Mouse (Mus musculus): Measurements from ENCODE around the gene Tia1. TPM values are rescaled to one million over a fixed set of nuclear protein-coding genes. Genes with fewer than 3 reads are reported as not detected.
A peak's percentile ranks its signal among the peaks of the same experiment; 100 is the strongest.
"Not testable (repeated sequence)": the region's sequence is repeated elsewhere in the genome, so short reads cannot be mapped to it uniquely, and the experiment has no call there.

Tia1 gene
- polyA plus RNA-seq, 1 experiment from 2014 or later, result 341 TPM

DNA sequence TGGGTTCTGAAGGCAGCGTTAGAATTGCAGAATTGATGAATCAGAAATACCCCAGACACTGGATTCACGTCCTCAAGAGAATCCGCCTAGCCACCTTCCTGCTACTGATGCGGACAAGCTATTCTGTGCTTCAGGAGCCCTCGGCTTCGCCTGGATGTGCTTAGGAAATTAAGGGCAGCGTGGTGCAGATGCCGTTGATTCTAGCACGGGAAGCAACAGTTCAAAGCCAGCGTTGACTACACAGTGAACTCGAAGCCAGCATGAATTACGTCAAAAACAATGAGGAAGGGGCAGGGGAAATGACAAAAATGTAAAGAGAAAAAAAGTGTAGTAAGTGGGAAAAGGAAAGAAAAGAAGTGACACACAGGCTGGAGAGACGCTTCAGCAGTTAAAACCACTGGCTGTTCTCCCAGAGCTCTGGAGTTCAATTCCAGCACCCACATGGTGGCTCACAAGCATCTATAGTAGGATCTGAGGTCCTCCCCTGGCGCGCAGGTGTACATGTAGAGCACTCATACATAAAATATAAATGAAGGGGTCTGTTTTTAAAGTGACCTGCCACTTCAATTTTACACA lies 33.2 kb upstream of the Tia1 start, which contains the start of gene Snrpg:
TSS of gene Snrpg (plus strand) at position 541 of the 576 bp plus-strand sequence.
- Histone ChIP-seq H3K27ac (peak within 1 kb of the TSS; percentile 92), H3K36me3 (replicated peaks) (peaks cover 25% of the 10 kb centered on the region), H3K4me3 (replicated peaks) (peak within 1 kb of the TSS; percentile 91), H3K9me3 (no peaks in the 10 kb centered on the region), H3K4me1 (peaks cover 33% of the 10 kb centered on the region), H3K27me3 (no peaks in the 10 kb centered on the region), H3K4me2 (peak within 1 kb of the TSS; percentile 87), H3K9ac (peak within 1 kb of the TSS; percentile 92)
- WGBS, result 16% methylated on average over 15 of the region's 15 CpGs
- no peak for ATAC-seq (ENCODE audit: low FRiP score)

DNA sequence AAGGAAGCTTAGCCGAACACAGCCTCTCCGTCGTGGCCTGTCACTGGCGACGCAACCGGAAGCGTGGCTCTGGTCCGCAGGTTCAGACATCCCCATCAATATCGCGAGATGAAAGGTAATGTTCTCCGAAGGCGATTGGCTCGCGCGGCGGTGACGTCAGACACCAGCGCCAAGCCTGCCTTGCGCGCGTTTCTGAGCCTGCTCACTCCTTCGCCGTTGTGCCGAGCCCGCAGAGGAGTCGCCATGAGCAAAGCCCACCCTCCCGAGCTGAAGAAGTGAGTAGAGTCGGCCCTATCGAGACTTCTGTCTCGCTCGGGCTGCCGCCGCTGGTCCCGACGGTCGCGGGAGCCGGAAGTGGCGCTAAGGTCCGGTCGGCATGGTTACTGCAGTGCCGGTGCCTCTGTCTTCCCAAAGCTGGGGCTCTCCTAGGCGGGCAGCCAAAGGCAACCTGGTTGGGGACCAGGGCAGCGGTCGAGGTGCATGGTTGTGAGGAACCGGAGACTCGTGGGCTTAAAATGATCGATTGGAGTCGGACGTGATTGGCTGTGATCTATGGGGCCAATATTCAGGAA lies 32.6 kb upstream of the Tia1 start:
- Histone ChIP-seq H3K36me3 (replicated peaks) (peaks cover 30% of the 10 kb centered on the region), H3K4me1 (peaks cover 27% of the 10 kb centered on the region), H3K27ac (peak overlapping the region; percentile 92), H3K27me3 (no peaks in the 10 kb centered on the region), H3K9me3 (no peaks in the 10 kb centered on the region), H3K9ac (peak overlapping the region; percentile 92), H3K4me3 (replicated peaks) (peak overlapping the region; percentile 91), H3K4me2 (peak overlapping the region; percentile 87)
- ATAC-seq (ENCODE audit: low FRiP score), result peak; percentile 96
- WGBS, result under 1% methylated on average over 50 of the region's 50 CpGs

DNA sequence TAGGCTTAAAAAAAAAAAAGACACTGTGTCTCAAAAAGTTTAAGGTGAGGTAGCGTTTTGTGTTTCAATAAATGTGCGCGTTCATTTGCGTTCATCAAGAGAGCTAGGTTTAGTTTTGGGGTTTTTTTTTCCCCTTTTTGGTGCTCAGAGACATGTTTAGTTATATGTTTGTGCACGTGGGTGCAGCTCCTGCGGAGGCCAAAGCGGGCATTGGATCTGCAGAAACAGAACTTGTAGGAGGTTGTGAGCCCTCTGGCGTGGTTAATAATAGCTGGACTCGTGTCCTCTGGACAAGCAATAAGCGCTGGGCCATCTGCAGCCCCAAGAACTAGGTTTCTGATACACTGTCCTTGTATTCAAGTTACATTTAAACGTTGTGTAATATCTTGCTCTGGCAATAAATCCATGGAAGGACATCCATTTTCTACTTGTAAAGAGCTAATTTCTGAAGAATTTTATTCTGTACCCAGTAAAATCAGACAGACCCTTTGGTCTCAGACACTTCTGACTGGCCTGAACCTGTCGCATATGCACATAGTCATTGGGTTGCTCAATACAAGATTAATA lies 32.0 kb upstream of the Tia1 start:
- no peak for ATAC-seq (ENCODE audit: low FRiP score)
- H3K4me2 ChIP-seq, result peak overlapping the region; percentile 87
- peaks cover 36% of the 10 kb centered on the region for H3K36me3 ChIP-seq (replicated peaks)
- no peaks in the 10 kb centered on the region for H3K9me3 ChIP-seq
- peak overlapping the region; percentile 92 for H3K9ac ChIP-seq
- H3K27me3 ChIP-seq, result no peaks in the 10 kb centered on the region
- H3K4me3 ChIP-seq (replicated peaks), result peak overlapping the region; percentile 91
- peaks cover 24% of the 10 kb centered on the region for H3K4me1 ChIP-seq
- 4% methylated on average over 12 of the region's 12 CpGs for WGBS
- H3K27ac ChIP-seq, result peak overlapping the region; percentile 92; the same call in 1 of the 2 replicates

DNA sequence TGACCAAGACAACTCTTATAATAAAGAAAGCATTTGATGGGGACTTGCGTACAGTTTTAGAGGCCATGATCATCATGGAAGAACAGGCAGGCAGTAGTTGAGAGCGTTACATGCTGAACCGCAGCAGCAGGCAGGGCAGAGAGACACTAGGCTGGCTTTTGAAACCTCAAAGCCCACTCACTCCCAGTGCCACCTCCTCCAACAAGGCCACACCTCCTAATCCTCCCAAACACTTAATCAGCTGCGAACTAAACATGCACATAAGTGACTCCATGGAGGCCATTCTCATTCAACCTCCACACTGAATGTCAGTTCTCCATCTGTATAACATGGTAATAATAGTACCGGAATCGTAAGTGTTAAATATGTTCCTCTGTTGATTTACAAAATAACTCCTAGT lies 30.5 kb upstream of the Tia1 start:
- ATAC-seq (ENCODE audit: low FRiP score), result no peak
- Histone ChIP-seq H3K4me1 (peaks cover 24% of the 10 kb centered on the region), H3K4me3 (replicated peaks) (no peak overlapping the region)

DNA sequence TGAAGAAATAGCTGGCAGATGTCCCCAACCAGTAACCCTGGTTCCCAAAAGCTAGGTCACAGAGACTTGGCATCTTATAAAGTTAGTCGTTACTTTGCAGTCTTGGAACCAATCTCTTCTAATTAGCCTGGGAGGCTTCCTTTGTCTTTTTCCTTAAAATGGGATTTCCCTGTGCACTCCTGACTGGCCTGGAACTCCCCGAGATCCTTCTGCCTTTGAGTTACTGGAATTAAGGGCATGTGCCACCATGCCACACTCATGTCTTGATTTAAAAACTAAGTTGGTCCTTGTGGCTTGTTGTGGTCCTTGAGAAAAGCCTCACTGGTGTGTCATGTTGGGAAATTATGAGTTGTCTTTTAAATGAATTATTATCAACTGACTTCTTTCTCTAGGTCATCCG lies 25.7 kb upstream of the Tia1 start:
- H3K27me3 ChIP-seq, result no peaks in the 10 kb centered on the region
- H3K4me1 ChIP-seq, result peaks cover 3% of the 10 kb centered on the region; the same call in 1 of the 2 replicates
- H3K4me2 ChIP-seq, result no peak overlapping the region
- no peak for ATAC-seq (ENCODE audit: low FRiP score)
- no peaks in the 10 kb centered on the region for H3K9me3 ChIP-seq
- peaks cover 51% of the 10 kb centered on the region for H3K36me3 ChIP-seq (replicated peaks)
- no peak overlapping the region for H3K9ac ChIP-seq
- no peak overlapping the region for H3K4me3 ChIP-seq (replicated peaks)
- WGBS, result 87% methylated on average over 3 of the region's 3 CpGs
- no peak overlapping the region for H3K27ac ChIP-seq

More for the DNA sequence above, 30.5 kb upstream of the Tia1 start:
- Histone ChIP-seq H3K36me3 (replicated peaks) (peaks cover 43% of the 10 kb centered on the region), H3K27ac (no peak overlapping the region), H3K9ac (no peak overlapping the region), H3K4me2 (0 out of 2 replicates have a peak overlapping the region, but pooled peaks have one; percentile 87), H3K9me3 (no peaks in the 10 kb centered on the region), H3K27me3 (no peaks in the 10 kb centered on the region)
- WGBS, result 93% methylated on average over 6 of the region's 6 CpGs

DNA sequence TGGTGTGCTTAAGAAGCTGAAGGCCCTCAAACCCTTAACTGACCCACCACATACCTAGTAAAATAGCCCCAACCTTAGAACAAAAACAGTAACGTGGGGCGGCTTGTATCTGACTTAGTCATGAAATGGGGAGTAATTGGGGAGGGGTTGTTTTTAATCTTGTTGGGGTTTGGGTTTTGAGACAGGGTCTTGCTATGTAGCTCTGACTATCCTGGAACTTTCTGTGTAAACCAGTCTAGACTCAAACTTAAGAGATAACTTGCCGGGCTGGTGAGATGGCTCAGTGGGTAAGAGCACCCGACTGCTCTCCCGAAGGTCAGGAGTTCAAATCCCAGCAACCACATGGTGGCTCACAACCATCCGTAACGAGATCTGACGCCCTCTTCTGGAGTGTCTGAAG lies 23.9 kb upstream of the Tia1 start:
- H3K27ac ChIP-seq; H3K4me2 ChIP-seq; H3K9me3 ChIP-seq; H3K27me3 ChIP-seq; H3K9ac ChIP-seq; H3K4me1 ChIP-seq; H3K4me3 ChIP-seq (replicated peaks); ATAC-seq (ENCODE audit: low FRiP score): not testable (repeated sequence)
- WGBS, result 84% methylated on average over 8 of the region's 8 CpGs
- H3K36me3 ChIP-seq (replicated peaks), result peaks cover 46% of the 10 kb centered on the region

DNA sequence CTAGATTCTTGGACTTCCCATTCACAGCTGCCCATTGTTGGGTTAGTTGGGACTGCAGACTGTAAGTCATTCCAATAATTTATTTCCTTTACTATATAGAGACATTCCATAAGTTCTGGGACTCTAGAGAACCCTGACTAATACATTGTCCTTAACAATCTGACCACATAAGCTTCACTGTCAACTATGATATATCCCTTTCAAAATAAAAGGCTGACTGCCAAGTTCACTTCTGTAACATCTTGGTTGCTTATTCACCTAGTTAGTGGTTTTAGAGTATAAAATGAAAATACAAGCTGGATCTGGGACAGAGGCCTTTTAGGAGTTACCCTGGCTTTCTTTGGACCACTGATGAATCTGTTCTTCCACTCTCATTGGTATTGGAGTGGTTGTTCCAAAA lies 21.5 kb upstream of the Tia1 start:
- H3K36me3 ChIP-seq (replicated peaks), result peaks cover 48% of the 10 kb centered on the region

DNA sequence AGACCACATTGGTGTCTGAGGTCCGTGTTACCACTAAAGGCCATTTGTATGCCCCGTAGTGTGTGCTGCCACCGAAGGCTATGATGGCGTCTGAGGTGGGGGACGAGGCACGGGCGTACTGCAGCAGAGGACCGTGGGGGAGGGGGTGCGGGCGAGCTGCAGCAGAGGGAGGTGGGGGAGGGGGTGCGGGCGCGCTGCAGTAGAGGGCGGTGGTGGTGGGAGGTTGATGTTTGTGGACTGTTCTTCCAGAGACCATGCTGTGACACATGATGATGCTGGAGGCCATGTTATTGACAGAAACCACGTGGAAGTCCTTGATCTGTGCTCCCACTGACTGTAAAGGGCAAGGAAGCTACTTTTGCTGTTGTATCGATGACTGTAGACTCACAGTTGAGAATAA lies 20.6 kb upstream of the Tia1 start:
- ATAC-seq (ENCODE audit: low FRiP score), result no peak
- Histone ChIP-seq H3K9ac (no peak overlapping the region), H3K36me3 (replicated peaks) (peaks cover 48% of the 10 kb centered on the region), H3K27ac (no peak overlapping the region), H3K4me3 (replicated peaks) (no peak overlapping the region), H3K9me3 (no peaks in the 10 kb centered on the region), H3K4me2 (no peak overlapping the region), H3K27me3 (no peaks in the 10 kb centered on the region), H3K4me1 (no peaks in the 10 kb centered on the region; the same call in 1 of the 2 replicates)
- WGBS, result 62% methylated on average over 16 of the region's 16 CpGs

More for the DNA sequence above, 21.5 kb upstream of the Tia1 start:
- H3K27me3 ChIP-seq, result no peaks in the 10 kb centered on the region
- no peaks in the 10 kb centered on the region for H3K9me3 ChIP-seq
- no peaks in the 10 kb centered on the region; the same call in 1 of the 2 replicates for H3K4me1 ChIP-seq
- ATAC-seq (ENCODE audit: low FRiP score), result no peak
- H3K4me3 ChIP-seq (replicated peaks), result no peak overlapping the region
- no peak overlapping the region for H3K4me2 ChIP-seq
- no peak overlapping the region for H3K27ac ChIP-seq
- no peak overlapping the region for H3K9ac ChIP-seq

DNA sequence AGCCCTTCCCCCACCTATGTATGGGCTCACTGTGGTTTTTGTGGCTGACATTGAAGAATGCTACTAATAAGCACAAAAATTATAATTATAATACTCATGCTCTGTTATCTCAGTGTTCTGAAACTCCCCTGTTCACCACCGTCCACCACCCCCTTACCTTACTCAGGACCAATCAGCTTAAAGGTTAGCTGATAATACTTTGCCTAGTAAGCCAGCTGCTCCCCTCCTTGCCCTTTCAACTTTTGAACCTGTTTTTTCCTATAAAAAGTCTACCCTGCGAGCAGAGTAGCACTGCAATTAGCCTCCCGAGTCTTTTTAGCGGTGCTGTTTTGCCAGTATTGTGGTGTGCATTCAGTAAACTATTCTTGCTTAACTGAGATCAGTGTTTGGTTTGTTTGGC lies 19.3 kb upstream of the Tia1 start:
- 71% methylated on average over 4 of the region's 4 CpGs for WGBS
- Histone ChIP-seq H3K9me3 (no peaks in the 10 kb centered on the region), H3K9ac (no peak overlapping the region), H3K27me3 (no peaks in the 10 kb centered on the region), H3K4me2 (no peak overlapping the region), H3K4me3 (replicated peaks) (no peak overlapping the region), H3K27ac (no peak overlapping the region), H3K4me1 (no peaks in the 10 kb centered on the region; the same call in 1 of the 2 replicates), H3K36me3 (replicated peaks) (peaks cover 48% of the 10 kb centered on the region)
- ATAC-seq (ENCODE audit: low FRiP score), result no peak

DNA sequence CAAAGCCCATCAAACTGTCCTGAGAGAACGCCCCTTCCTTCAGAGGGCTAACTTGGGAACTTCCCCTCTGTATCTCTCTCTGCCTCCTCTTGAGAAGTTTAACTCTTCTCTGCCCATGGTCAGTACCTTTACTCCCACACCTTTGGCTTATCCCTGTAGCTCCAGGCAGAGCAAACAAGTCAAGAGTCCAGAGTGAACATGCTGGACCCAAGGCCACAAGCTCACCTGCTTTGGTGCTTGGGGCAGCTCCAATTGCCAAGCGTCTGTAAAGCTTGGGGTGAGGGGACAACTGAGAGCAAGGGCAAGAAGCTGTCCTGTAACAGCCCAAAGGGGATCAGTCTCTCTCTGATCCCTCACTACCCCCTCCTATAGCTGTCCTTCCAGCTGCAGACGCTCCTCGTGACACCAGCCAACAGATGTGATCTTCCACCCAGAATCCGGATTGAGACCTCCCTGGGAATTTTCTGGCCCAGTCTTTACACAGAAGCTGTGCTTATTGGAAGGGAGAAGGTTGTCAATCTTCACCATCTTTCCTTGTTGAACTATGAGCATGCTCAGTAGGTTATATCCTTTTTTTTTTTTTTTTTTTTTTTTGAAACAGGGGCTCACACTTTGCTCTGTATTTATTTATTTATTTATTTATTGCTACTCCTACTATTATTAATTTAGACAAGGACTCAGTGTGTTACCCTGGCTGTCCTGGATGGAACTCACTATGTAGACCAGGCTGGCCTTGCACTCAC lies 18.5 kb upstream of the Tia1 start:
- Histone ChIP-seq H3K4me1 (no peaks in the 10 kb centered on the region; the same call in 1 of the 2 replicates), H3K4me2 (no peak overlapping the region), H3K9me3 (no peaks in the 10 kb centered on the region), H3K4me3 (replicated peaks) (no peak overlapping the region), H3K36me3 (replicated peaks) (peaks cover 52% of the 10 kb centered on the region), H3K9ac (no peak overlapping the region), H3K27me3 (no peaks in the 10 kb centered on the region), H3K27ac (no peak overlapping the region)
- ATAC-seq (ENCODE audit: low FRiP score), result no peak
- 88% methylated on average over 5 of the region's 5 CpGs for WGBS

DNA sequence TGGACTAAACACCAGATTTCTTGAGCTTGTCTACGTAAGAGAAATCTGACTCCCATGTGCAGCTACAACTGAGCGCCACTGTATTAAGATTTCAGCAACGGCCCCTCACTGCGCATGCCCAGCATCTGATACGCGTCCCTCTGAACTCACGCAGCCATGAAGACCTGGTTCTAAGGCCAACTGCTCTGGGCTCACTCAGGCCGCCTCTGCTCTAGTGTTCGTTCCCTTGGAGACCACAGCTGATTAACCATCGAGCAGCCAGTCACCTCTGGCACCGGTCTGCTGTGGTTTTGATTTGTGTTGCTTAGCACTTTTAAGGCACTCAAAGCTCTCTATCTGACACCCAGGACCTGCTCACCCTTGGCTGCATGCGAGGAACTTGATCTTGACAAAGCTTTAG lies 16.7 kb upstream of the Tia1 start:
- Histone ChIP-seq H3K36me3 (replicated peaks) (peaks cover 70% of the 10 kb centered on the region), H3K9me3 (no peaks in the 10 kb centered on the region), H3K4me2 (no peak overlapping the region), H3K27ac (no peak overlapping the region), H3K9ac (no peak overlapping the region), H3K4me1 (no peaks in the 10 kb centered on the region; the same call in 1 of the 2 replicates), H3K4me3 (replicated peaks) (no peak overlapping the region), H3K27me3 (no peaks in the 10 kb centered on the region)
- 90% methylated on average over 12 of the region's 12 CpGs for WGBS
- no peak for ATAC-seq (ENCODE audit: low FRiP score)

DNA sequence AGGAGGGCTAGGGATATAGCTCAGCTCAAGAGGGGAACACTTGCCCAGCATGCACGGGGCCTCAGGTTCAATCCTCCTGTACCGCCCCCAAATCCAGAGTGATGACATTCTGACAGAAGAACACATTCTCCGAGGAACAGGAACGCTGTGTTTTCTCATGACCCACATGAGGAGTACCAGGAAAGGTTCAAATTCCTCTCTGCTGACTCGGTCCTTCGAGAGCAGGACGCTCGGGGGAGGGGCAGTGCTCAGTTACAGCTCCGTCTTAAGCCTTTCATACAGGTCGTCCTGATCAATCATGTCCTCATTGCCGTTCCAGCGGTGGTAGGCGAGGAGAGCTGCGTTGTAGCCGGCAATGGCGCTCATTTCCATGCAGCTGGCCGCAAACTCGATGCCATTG lies 15.6 kb upstream of the Tia1 start:
- H3K27ac ChIP-seq, result no peak overlapping the region
- no peak for ATAC-seq (ENCODE audit: low FRiP score)
- no peaks in the 10 kb centered on the region for H3K27me3 ChIP-seq
- no peaks in the 10 kb centered on the region; the same call in 1 of the 2 replicates for H3K4me1 ChIP-seq
- H3K36me3 ChIP-seq (replicated peaks), result peaks cover 73% of the 10 kb centered on the region
- WGBS, result 91% methylated on average over 18 of the region's 18 CpGs
- no peak overlapping the region for H3K4me3 ChIP-seq (replicated peaks)
- no peaks in the 10 kb centered on the region for H3K9me3 ChIP-seq
- H3K9ac ChIP-seq, result no peak overlapping the region
- H3K4me2 ChIP-seq, result no peak overlapping the region
